Mouse (Mus musculus): ENCODE results near the gene Ick.

DNA sequence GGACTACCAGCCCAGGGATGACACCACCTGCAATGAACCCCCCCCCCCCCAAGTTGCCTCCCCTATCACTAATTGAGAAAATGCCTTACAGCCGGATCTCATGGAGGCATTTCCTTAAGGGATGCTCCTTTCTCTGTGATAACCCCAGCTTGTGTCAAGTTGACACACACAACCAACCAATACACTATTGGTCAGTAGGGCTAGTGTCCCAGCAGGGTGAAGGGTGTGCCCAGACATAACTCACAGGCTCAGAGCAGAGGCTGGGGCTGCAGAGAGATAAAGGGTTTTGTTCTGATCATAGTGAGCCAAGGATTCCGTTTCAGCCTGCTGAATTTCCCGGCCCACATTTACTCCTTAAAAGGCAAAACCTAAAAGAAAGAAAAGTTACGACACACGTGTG is 38.5 kb upstream of the Ick start:
- TF ChIP-seq CTCF (IDR thresholded peaks at IDR 0.05), result no peak
- no peak for TF ChIP-seq EP300 (IDR thresholded peaks at IDR 0.05; ENCODE audit: insufficient read depth, low read depth, low read length)
